Mouse (Mus musculus) gastrocnemius, adult 18-20 months (tissue): ENCODE measurements around the gene Fzd4. TPM values are rescaled to one million over a fixed set of nuclear protein-coding genes. Genes with fewer than 3 reads are reported as not detected.

Experiments
- DNase-seq: peaks from one replicate; pipeline ENCODE4 v3.0.0; 2021; ENCODE audit warnings: low spot score
- total RNA-seq, 2 experiments: library from RNA; stranded (reverse); gene quantifications; 2 replicates each; pipeline ENCODE4 v1.2.3; 2021

The Fzd4 gene
- total RNA-seq, 2 experiments from 2014 or later: 19.9 to 33.3 TPM

DNA sequence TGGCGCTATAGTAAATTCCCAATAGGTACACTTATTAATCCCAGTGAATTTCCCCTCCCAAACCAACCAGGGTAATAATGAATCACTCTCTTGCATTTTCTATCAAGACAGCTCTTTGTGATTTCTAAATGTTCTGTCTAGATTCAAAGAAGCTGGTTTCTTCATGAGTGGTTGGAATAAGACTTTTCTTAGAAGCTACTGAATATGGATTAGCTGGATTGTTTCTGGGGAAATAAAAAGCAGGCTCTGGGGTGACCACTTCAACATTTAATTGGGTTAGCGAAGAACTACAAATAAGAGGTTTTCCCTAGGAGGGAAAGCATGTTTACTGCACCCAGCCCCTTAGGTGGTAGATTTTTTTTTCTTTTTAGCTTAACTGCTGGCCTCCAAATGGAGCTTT is 3.4 kb upstream of the Fzd4 start:
- DNase-seq: no peak

DNA sequence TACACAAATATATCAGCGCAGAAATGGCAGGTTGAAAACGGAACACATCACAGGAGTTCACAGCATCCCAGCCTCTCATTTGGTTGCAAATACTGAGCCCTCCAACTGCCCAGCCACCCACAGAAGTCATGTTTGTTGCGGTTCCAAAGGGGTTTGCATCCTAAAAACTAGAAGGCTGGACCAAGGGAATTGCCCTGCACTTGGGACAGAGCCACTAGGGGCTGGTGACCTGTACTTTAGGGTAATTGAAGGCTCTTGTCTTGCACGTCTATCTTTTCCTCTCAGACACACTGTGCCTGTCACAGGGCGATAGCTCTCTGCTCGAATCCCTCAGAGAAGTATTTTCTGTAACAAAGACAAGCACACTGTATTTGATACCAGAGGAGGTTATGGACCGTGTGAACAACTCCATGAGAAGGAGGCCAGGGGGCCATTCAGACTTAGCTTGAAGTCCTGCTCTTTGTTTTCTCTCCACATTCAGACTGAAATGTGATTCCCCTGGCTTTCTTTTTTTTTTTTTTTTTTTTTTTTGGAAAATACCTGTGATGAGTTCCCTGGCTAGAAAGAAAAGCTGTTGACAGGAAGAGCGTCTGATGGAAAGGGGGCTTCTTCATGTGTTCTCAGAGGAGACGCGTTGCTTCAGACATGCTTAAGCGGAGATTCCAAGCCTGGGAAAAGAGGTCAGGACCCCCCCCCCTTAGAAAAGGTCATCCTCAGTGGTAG is 2.9 kb upstream of the Fzd4 start:
- no peak for DNase-seq

GRCm38 (mm10) chr7:89401936-89402335 is 2.2 kb upstream of the Fzd4 start:
- no peak for DNase-seq

DNA sequence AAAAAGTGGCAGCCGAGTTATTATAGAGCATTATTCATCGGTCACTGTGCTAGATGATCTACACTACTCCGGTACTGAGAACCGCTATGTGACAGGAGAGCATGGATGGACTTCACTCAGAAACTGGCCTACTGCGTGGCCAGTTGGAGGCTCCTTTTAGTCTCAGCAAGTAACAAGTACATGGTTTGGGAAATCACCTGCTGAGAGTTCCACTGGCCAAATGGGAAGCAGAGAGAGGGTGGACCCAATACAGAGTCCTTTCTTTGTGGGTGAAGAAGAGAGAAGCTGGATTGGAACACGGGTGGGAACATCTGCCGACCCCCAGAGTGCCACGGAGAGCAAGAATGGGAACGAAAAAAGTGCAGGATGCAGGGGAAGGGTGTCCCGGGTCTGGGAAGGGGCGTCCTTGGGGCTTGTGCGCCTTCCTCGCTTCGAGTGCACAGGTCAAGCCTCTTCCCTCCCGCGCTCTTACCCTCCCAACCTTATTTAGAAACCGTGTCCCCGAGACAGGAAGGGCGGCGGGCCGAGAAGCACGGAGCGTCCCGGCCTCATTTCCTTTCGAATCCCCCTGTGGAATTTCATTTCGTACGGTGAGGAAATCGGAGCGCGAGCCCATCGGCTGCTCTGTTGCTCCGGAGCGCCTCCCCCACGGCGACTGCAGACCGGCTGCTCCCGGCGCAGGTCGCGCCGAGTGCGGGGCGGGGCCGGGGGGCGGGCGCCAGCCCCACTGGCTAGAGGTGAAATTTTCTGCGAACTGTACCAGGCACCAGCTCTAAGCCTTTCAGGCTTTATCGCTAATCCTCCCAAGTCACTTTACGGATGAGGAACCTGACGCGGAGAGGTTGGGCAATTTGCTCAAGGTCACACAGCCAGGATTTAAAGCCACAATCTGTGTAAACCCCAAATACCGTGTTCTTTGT is 842 bp upstream of the Fzd4 start:
- DNase-seq: peak; percentile 87

- DNase-seq: peak; percentile 69
Observed at GRCm38 (mm10) chr7:89404734-89405440, 732 bp downstream of the Fzd4 start.

DNA sequence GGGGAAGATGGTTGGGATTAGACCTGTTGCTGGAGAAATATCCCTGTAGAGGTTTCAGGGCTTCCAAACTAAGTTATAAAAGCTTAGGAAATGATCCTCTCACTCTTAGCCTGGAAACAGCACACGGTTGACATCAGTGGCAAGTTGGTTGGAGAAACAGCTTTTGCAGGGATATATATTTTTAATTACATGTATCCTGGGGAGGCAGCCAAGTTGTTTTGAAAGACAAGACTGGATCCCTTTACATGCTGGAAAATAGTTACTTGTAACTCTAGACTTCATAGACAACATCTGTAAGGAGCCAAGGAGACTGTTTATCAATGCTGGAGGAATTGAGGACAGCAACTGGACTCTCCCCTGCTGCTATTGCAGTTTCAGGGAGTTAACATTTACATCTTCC is 1.9 kb downstream of the Fzd4 start:
- DNase-seq: no peak

DNA sequence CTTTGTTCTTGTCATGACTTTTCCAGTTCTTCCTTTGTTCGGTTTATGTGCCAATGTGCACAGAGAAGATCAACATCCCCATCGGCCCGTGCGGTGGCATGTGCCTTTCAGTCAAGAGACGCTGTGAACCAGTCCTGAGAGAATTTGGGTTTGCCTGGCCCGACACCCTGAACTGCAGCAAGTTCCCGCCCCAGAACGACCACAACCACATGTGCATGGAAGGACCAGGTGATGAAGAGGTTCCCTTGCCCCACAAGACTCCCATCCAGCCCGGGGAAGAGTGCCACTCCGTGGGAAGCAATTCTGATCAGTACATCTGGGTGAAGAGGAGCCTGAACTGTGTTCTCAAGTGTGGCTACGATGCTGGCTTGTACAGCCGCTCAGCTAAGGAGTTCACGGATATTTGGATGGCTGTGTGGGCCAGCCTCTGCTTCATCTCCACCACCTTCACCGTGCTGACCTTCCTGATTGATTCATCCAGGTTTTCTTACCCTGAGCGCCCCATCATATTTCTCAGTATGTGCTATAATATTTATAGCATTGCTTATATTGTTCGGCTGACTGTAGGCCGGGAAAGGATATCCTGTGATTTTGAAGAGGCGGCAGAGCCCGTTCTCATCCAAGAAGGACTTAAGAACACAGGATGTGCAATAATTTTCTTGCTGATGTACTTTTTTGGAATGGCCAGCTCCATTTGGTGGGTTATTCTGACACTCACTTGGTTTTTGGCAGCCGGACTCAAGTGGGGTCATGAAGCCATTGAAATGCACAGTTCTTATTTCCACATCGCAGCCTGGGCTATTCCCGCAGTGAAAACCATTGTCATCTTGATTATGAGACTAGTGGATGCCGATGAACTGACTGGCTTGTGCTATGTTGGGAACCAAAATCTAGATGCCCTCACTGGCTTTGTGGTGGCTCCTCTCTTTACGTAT is 3.1 kb downstream of the Fzd4 start:
- DNase-seq: no peak

- no peak for DNase-seq
Observed at GRCm38 (mm10) chr7:89410294-89410693, 6.1 kb downstream of the Fzd4 start.

- DNase-seq: no peak
Observed at GRCm38 (mm10) chr7:89411346-89411745, 7.2 kb downstream of the Fzd4 start.

GRCm38 (mm10) chr7:89412094-89412493 is 7.9 kb downstream of the Fzd4 start:
- DNase-seq: no peak

DNA sequence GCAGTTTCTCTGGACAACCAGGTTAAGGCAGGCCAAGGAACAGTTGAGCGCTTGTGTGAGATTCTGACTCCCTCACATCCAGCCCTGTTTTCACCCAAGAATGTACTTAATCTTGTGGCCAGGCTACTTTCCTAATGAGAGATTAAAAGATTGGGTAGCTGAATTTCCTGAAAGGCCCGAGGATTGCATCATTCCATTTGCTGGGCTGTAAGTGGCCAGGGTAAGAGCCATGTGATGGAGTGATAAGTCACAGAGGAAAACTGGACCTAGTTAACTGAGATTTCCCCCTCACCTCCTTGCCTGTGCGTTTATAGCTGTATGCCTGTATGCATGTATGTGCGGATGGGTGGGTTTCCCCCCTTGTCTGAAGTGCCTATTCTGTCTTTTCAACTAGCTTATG is 11.9 kb downstream of the Fzd4 start:
- no peak for DNase-seq

- no peak for DNase-seq
Observed at GRCm38 (mm10) chr7:89417707-89418106, 13.6 kb downstream of the Fzd4 start.

DNA sequence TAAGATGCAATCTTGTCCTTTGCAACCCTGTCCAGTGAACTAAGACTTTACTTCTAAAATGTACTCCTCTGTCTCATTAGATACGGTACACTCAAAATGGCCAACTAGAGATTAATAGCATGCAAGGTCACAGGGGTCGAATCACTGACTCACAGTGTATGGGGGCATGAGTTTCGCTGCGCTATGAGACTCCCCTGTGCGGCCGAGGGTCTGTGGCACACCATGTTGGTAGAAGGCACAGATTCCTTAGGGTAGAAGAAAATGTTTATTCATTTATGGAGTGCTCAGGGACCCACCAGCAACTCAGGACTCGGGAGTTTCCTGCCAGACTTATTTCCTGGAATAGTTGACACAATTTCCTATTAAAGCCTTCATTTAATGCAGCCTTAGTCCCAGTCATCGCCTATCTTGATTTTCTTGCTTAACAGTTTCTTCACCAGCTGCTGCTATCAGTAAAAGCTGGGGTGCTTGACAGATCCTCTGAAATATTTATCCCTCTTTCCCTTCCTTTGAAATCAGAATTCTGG is 14.0 kb downstream of the Fzd4 start:
- no peak for DNase-seq

GRCm38 (mm10) chr7:89418917-89419679 is 14.9 kb downstream of the Fzd4 start:
- no peak for DNase-seq

DNA sequence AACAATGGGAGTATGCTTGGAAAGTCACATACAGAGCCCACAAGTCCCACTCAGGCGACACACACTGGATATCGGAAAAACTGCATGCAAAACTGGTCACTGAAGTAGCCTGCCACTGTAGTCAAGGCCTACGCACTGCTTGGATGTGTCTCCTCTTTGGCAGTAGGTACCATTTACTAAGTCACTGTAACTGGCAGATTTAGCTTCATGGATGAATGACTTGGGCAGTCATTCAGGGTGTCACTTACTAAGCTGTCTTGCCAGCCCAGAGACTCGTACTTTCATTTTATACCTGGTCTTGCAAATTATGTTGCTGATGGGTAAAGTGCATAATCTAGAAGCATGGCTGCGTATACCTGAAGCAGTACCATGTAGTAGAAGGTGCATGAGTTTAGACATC is 17.1 kb downstream of the Fzd4 start:
- DNase-seq: no peak

DNA sequence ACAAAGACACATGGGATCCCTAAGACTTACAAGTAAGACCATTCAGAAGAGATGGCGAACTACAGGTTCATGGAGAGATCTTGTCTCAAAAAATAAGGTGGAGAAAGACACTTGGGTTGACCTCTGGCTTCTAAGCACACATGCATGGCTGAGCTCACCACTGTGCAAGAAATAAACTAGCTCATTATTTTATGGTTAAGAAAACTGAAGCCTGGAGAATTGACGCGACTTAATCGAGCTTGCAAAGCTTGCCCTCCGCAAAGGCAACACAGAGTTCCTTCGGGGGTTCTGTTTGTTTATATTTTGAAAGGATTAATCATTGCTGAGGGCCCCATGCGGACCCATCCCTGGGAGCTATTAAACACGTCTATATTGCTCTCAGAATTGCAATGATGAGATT is 18.5 kb downstream of the Fzd4 start:
- DNase-seq: no peak

DNA sequence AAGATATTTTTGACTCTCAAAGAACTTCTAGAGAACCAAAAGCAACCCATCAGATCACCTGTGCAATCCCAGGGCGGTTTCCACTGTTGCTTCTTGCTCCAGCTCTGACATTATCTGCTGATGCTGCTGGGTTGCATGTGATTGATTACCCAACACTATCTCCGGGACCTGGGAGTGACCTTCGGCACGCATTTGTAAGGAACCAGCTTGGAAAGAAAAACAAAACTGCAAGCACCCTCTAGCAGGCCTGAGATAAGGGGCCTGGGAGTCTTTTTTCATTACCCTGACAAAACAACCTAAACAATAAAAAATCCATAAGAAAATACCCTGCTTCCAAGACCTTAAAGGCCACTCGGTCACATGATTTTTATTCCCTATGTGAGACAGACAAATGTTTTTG is 19.0 kb downstream of the Fzd4 start:
- DNase-seq: no peak

GRCm38 (mm10) chr7:89423688-89424255 is 19.6 kb downstream of the Fzd4 start:
- DNase-seq: no peak

GRCm38 (mm10) chr7:89424659-89425058 is 20.5 kb downstream of the Fzd4 start:
- no peak for DNase-seq
